Mouse (Mus musculus) liver, embryonic 13.5 days (tissue): ENCODE data around the gene Mdc1. TPM values are rescaled to one million over a fixed set of nuclear protein-coding genes. Genes with fewer than 3 reads are reported as not detected.

Experiments
- ATAC-seq: fragments of 200-750 bp; cut with Nextera tagmentation; 2 replicates; pipeline ENCODE4 v1.8.0; 2017; ENCODE audit warnings: low read depth, mild to moderate bottlenecking, moderate number of reproducible peaks, moderate library complexity
- DNase-seq: peaks from one replicate; pipeline ENCODE4 v3.0.0; 2022
- H3K27ac ChIP-seq: fragments of 300-500 bp; sonication (generic); 2 replicates; pipeline ENCODE4 v1.5.1; 2015; ENCODE audit warnings: moderate library complexity, mild to moderate bottlenecking, inconsistent platforms
- H3K27me3 ChIP-seq: fragments of 300-500 bp; sonication (generic); 2 replicates; pipeline ENCODE4 v1.6.1; 2015; ENCODE audit warnings: mild to moderate bottlenecking, inconsistent platforms
- H3K36me3 ChIP-seq: fragments of 300-500 bp; sonication (generic); 2 replicates; pipeline ENCODE4 v1.6.1; 2015; ENCODE audit warnings: mild to moderate bottlenecking, inconsistent platforms
- H3K4me1 ChIP-seq: fragments of 300-500 bp; sonication (generic); replicated peaks from 2 replicates; pipeline ENCODE4 v1.6.1; 2015; ENCODE audit warnings: inconsistent platforms
- H3K4me2 ChIP-seq: fragments of 300-500 bp; sonication (generic); 2 replicates; pipeline ENCODE4 v1.6.1; 2015; ENCODE audit warnings: inconsistent platforms, mild to moderate bottlenecking, moderate library complexity
- H3K4me3 ChIP-seq: fragments of 300-500 bp; sonication (generic); replicated peaks from 2 replicates; pipeline ENCODE4 v1.5.1; 2015; ENCODE audit warnings: mild to moderate bottlenecking, inconsistent platforms
- H3K9ac ChIP-seq: fragments of 300-500 bp; sonication (generic); 2 replicates; pipeline ENCODE4 v1.6.1; 2015; ENCODE audit warnings: mild to moderate bottlenecking, inconsistent platforms
- H3K9me3 ChIP-seq: fragments of 300-500 bp; sonication (generic); replicated peaks from 2 replicates; pipeline ENCODE4 v1.6.1; 2016; ENCODE audit warnings: inconsistent platforms
- WGBS: fragments of 180-500 bp; shearing (Covaris S2); methylation state at CpG from one replicate; pipeline ENCODE4 v1.1.7; 2015; ENCODE audit not compliant: insufficient replicate concordance; 5-methylcytosine and 5-hydroxymethylcytosine counted together
- polyA plus RNA-seq: library from polyadenylated mRNA; unstranded; fragments of >200 nt; fragmentation: Nextera tagmentation; extraction: Ambion mirVana; gene quantifications from 2 replicates; pipeline ENCODE4 v1.2.1, GENCODE M21; 2015

Mdc1 gene
- polyA plus RNA-seq, 1 experiment from 2014 or later, result 8.0 TPM

DNA sequence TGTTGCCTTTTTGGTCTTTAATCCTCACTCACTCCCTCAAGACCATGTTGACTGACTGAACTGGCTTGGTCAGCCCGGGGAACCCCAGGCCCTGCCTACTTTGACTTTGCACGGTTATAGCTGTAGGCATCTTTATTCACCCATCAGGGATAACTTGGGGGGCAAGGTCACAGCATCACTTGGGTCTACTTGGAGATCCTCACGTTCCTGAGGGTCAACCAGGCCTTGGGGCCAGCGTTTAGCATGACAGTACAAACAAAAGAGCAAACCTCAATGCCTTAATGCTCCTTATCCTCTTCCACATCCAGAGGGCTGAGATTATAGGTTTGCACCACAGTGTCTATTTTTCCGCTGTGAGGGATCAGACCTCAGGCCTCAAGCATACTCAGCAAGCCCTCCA is 29.0 kb upstream of the Mdc1 start:
- H3K27me3 ChIP-seq, result no peaks in the 10 kb centered on the region
- H3K9me3 ChIP-seq, result no peaks in the 10 kb centered on the region
- no peak for DNase-seq
- no peak overlapping the region for H3K27ac ChIP-seq
- WGBS, result 79% methylated on average over 5 of the region's 5 CpGs
- no peak overlapping the region for H3K9ac ChIP-seq
- no peak overlapping the region for H3K4me3 ChIP-seq
- no peak for ATAC-seq
- H3K4me2 ChIP-seq, result no peak overlapping the region
- peaks cover 49% of the 10 kb centered on the region for H3K4me1 ChIP-seq
- H3K36me3 ChIP-seq, result no peaks in the 10 kb centered on the region

DNA sequence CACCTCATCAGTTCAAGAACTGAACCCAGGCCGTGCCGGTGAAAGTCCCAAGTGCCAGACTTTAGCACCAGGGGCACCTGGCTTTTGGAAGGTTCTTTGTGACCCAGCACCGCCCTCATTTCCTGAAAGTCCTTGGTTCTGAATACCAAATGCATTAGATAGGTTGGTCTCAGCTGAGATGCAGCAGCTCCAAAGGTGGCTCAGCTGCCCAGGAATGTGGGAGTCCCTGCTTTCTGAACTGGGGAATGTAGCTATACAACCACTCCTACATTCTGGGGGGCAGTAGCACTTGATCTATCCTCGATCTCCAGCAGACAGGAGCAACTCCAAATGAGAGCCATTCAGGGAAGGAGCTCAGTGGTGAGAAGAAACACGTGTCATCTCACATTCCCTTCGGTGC is 28.6 kb upstream of the Mdc1 start:
- Histone ChIP-seq H3K4me2 (no peak overlapping the region), H3K4me1 (peaks cover 53% of the 10 kb centered on the region), H3K9ac (no peak overlapping the region), H3K27me3 (no peaks in the 10 kb centered on the region), H3K27ac (no peak overlapping the region), H3K4me3 (no peak overlapping the region), H3K36me3 (no peaks in the 10 kb centered on the region), H3K9me3 (no peaks in the 10 kb centered on the region)
- WGBS, result 64% methylated on average over 6 of the region's 6 CpGs
- ATAC-seq (no peak), DNase-seq (no peak)

DNA sequence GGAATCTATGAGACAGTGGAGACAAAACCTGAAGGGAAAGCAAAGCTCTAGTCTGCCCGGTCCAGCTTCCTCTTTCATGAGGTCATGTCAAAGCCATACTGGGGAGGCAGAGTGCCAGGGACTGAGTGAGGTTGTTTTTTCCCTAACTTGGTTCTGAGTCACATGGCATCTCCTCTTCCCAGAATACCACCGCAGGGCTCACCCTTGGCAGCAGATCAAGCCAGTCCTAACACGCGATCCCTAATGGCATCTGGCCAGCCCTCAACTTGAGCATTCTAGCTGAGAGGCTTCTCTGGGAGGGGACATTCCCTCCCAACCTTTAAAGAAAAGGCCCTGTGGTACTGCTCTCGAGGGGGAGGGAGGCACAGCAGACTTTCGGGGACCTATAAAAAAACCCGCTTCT is 28.1 kb upstream of the Mdc1 start:
- Histone ChIP-seq H3K4me1 (peaks cover 53% of the 10 kb centered on the region), H3K9ac (no peak overlapping the region; the same call in 1 of the 2 replicates), H3K9me3 (no peaks in the 10 kb centered on the region), H3K4me2 (no peak overlapping the region), H3K4me3 (no peak overlapping the region), H3K27ac (no peak overlapping the region; the same call in 1 of the 2 replicates), H3K27me3 (no peaks in the 10 kb centered on the region), H3K36me3 (no peaks in the 10 kb centered on the region)
- ATAC-seq (no peak), DNase-seq (no peak)
- 63% methylated on average over 7 of the region's 7 CpGs for WGBS

DNA sequence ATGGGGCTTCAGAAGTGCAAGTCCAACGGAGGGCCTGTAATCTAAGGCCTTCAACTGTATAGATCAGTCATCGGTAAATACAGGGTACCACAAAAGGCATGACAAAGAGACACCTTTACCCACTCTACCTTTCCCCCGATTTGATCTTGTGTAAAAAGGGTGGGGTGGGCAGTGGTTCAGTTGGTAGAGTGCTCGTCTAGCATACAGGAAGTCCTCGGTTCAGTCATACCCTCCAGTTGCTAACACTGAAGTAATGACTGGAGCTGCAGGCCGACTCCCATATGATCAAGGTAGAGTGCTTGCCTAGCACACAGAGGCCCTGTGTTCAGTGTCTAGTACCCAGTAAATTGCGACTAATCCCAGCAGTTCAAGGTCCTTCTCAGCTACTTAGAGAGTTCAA is 27.7 kb upstream of the Mdc1 start:
- no peaks in the 10 kb centered on the region for H3K36me3 ChIP-seq
- no peak overlapping the region for H3K4me3 ChIP-seq
- H3K27ac ChIP-seq, result no peak overlapping the region; the same call in 1 of the 2 replicates
- no peaks in the 10 kb centered on the region for H3K27me3 ChIP-seq
- H3K4me2 ChIP-seq, result no peak overlapping the region
- DNase-seq (no peak), ATAC-seq (no peak)
- no peak overlapping the region for H3K9ac ChIP-seq
- H3K4me1 ChIP-seq, result peaks cover 53% of the 10 kb centered on the region
- 50% methylated on average over 7 of the region's 7 CpGs for WGBS
- H3K9me3 ChIP-seq, result no peaks in the 10 kb centered on the region

DNA sequence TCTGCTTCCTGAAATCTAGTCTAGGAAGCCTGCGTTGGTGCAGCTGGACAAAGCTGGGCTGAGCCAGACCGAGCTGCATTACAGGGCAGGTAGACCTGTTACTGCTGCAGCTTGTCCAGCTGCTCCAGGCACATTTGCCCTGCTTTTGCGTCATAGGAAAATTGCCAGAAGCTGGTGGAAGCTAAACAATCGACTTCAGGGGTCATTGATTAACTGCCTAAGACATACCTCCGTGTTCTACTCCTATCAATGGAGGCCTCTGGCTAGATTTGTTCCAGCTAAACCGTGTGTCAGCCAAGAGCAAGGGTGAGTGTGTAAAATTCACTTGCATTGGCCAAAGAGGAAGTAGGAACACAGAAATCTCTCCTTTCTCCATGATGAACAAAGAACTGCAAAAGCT is 26.6 kb upstream of the Mdc1 start:
- no peaks in the 10 kb centered on the region for H3K36me3 ChIP-seq
- H3K4me1 ChIP-seq, result peaks cover 60% of the 10 kb centered on the region
- 51% methylated on average over 6 of the region's 6 CpGs for WGBS
- H3K9ac ChIP-seq, result no peak overlapping the region
- no peak overlapping the region for H3K27ac ChIP-seq
- ATAC-seq (no peak), DNase-seq (no peak)
- no peaks in the 10 kb centered on the region for H3K9me3 ChIP-seq
- no peak overlapping the region for H3K4me2 ChIP-seq
- no peak overlapping the region for H3K4me3 ChIP-seq
- H3K27me3 ChIP-seq, result no peaks in the 10 kb centered on the region

DNA sequence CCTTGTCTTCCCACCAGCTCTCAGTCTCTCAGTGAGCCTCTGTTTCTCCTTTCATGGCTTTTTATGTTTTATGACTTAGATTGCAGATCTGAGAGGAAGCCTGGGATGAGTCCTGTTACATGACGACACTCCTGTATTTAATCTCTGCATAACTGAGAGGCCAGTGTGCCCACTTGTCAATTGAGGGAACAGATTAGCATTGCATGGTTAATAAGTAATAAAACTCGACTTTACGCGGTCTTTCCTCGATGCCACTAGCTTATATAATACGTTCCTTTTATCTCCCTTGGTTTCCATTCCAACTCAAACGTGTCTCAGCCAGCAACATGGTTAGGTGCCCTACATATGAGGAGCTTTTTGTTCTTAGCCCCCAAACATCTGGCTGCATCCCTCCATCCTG is 25.5 kb upstream of the Mdc1 start:
- H3K4me1 ChIP-seq, result peaks cover 71% of the 10 kb centered on the region
- no peaks in the 10 kb centered on the region for H3K36me3 ChIP-seq
- ATAC-seq (no peak), DNase-seq (no peak)
- H3K27ac ChIP-seq, result no peak overlapping the region
- WGBS, result 68% methylated on average over 7 of the region's 7 CpGs
- H3K4me3 ChIP-seq, result no peak overlapping the region
- H3K9ac ChIP-seq, result no peak overlapping the region
- no peaks in the 10 kb centered on the region for H3K27me3 ChIP-seq
- H3K4me2 ChIP-seq, result no peak overlapping the region
- no peaks in the 10 kb centered on the region for H3K9me3 ChIP-seq

DNA sequence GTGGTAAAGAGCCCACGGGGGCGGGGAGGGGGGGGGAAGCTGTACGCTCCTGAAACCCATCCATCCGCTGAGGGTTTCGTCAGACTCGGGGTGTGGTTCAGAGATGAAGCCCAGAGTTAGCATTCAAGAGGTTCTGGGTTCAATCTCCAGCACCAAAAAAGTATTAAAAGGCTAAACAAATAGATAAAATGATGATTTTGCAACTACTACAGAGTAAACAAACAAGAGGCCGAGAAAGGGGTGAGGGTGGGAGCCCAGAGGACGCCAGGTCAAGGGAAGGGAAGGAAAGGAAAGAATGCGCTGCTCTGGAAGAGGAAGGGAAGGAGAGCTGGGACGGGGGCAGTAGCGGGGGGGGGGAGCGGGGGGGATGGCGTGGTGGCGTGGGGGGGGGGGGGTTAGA is 24.6 kb upstream of the Mdc1 start:
- H3K9me3 ChIP-seq, result no peaks in the 10 kb centered on the region
- 52% methylated on average over 10 of the region's 14 CpGs for WGBS
- no peak overlapping the region for H3K27ac ChIP-seq
- H3K4me2 ChIP-seq, result no peak overlapping the region
- ATAC-seq (no peak), DNase-seq (no peak)
- peaks cover 72% of the 10 kb centered on the region for H3K4me1 ChIP-seq
- no peak overlapping the region for H3K9ac ChIP-seq
- H3K4me3 ChIP-seq, result no peak overlapping the region
- H3K27me3 ChIP-seq, result no peaks in the 10 kb centered on the region
- H3K36me3 ChIP-seq, result no peaks in the 10 kb centered on the region

DNA sequence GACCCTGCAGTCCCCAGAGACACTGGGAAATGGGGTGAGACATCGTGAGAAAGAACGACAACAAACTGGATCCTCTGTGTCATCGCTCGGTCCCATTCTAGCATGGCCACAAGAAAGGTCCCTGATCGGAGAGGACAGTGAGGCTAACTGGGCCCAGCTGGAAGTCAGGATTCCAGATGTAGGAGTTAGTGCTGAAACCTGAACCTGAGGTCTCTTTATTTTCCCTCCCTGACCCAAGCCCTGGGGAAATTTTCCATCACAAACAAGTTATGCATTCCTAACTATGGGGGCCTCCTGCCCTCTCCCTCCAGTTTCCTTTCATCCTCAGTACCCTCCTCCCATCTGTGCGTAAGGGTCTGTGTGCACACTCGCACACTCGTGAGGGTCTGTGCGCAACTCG is 24.1 kb upstream of the Mdc1 start:
- ATAC-seq (no peak), DNase-seq (no peak)
- H3K36me3 ChIP-seq, result no peaks in the 10 kb centered on the region
- H3K9me3 ChIP-seq, result no peaks in the 10 kb centered on the region
- H3K4me2 ChIP-seq, result no peak overlapping the region
- 81% methylated on average over 10 of the region's 10 CpGs for WGBS
- H3K27ac ChIP-seq, result no peak overlapping the region
- no peak overlapping the region for H3K9ac ChIP-seq
- peaks cover 77% of the 10 kb centered on the region for H3K4me1 ChIP-seq
- no peak overlapping the region for H3K4me3 ChIP-seq
- H3K27me3 ChIP-seq, result no peaks in the 10 kb centered on the region

DNA sequence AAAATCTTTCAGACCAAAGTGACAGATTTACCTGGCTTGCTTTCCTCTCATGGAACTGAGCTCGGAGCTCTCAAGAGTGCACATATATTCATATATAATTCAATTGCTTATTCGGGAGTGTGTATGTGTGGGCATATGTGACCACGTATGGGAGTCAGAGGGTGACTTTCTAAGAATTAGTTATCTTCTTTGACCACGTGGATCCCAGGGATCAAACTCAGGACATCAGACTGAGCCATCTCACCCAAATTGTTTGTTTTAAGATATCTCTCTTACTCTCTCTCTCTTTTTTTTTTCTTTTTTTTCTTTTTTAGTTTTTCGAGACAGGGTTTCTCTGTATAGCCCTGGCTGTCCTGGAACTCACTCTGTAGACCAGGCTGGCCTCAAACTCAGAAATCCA is 21.2 kb upstream of the Mdc1 start:
- H3K9me3 ChIP-seq, result no peaks in the 10 kb centered on the region
- H3K9ac ChIP-seq, result 0 out of 2 replicates have a peak overlapping the region, but pooled peaks have one; percentile 93
- peaks cover 79% of the 10 kb centered on the region for H3K4me1 ChIP-seq
- peak overlapping the region; percentile 97; the same call in 1 of the 2 replicates for H3K27ac ChIP-seq
- H3K27me3 ChIP-seq, result no peaks in the 10 kb centered on the region
- 21% methylated on average over 5 of the region's 5 CpGs for WGBS
- H3K4me2 ChIP-seq, result peak overlapping the region; percentile 97
- H3K4me3 ChIP-seq, result no peak overlapping the region
- peaks cover 8% of the 10 kb centered on the region; the same call in 1 of the 2 replicates for H3K36me3 ChIP-seq
- DNase-seq, result no peak
- no peak for ATAC-seq

DNA sequence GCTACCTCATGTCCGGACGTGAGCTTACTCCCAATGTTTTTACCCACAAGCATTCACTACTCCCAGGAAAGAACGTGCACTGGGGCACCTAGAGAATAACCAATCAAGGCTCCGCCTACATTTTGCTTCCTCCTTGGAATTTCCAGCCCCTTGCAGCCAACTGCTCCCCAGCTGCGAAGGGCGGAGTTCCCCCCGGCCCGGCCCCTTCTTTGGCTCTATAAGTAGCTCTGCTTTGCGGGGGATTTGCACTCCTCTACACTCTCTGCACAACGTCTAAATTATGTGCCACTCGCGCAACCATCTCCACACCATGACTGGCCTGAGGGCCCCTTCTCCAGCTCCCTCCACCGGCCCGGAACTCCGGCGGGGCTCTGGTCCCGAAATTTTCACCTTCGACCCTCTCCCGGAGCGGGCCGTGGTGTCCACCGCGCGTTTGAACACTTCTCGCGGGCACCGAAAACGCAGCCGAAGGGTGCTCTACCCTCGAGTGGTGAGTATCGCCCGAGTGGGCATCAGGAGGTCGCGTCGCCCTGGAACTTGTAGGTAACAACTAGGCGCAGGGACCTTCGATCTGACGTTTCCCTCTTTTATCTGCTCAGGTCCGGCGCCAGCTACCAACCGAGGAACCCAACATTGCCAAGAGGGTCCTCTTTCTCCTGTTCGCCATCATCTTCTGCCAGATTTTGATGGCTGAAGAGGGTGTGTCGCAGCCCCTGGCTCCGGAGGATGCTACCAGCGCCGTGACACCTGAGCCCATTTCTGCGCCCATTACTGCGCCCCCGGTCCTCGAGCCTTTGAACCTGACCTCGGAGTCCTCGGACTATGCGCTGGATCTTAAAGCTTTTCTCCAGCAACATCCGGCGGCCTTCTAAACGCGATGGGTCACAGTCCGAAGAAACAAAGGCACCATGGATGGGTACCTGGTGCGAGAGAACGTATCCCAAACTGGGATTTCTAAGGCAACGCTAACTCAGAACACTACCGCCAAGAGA is 19.6 kb upstream of the Mdc1 start, which contains the start of gene Ier3:
Gene Ier3 (plus strand): TSS at position 246 of the 992 bp plus-strand sequence.
- DNase-seq, result peak; percentile 71
- peaks cover 19% of the 10 kb centered on the region for H3K36me3 ChIP-seq
- peak within 1 kb of the TSS; percentile 97 for H3K27ac ChIP-seq
- peak within 1 kb of the TSS; percentile 93 for H3K9ac ChIP-seq
- ATAC-seq, result peak; percentile 45
- no peaks in the 10 kb centered on the region for H3K27me3 ChIP-seq
- peak within 1 kb of the TSS; percentile 84 for H3K4me3 ChIP-seq
- under 1% methylated on average over 62 of the region's 62 CpGs for WGBS
- peaks cover 80% of the 10 kb centered on the region for H3K4me1 ChIP-seq
- H3K9me3 ChIP-seq, result no peaks in the 10 kb centered on the region
- peak within 1 kb of the TSS; percentile 97 for H3K4me2 ChIP-seq

DNA sequence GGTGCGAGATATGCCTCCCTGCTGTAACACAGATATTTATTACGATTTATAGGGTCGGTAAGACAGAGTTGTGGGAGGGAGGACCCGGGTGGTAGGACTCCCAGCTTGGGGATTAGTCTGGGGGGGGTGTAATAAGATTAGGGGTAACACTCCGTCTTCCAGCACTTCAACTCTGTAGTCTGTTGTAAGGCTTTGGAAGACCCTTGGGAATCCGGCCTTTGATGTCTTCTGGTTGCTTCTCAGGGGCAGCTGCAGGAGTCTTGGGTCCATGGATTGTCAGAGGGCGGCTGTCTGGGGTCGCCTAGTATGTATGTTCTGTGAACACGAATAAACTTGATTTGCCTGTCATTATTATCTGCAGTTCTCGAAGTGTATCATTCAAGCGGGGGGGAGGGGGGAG is 18.8 kb upstream of the Mdc1 start:
- H3K36me3 ChIP-seq, result peaks cover 27% of the 10 kb centered on the region
- peak; percentile 1; the same call in 1 of the 2 replicates for ATAC-seq
- no peaks in the 10 kb centered on the region for H3K9me3 ChIP-seq
- DNase-seq, result no peak
- H3K27me3 ChIP-seq, result no peaks in the 10 kb centered on the region
- peaks cover 77% of the 10 kb centered on the region for H3K4me1 ChIP-seq
- H3K4me2 ChIP-seq, result peak overlapping the region; percentile 97
- peak overlapping the region; percentile 97 for H3K27ac ChIP-seq
- WGBS, result 2% methylated on average over 11 of the region's 11 CpGs
- H3K9ac ChIP-seq, result peak overlapping the region; percentile 93
- H3K4me3 ChIP-seq, result peak overlapping the region; percentile 84
